Mouse (Mus musculus) embryonic fibroblast, embryonic 13.5 days (primary cell): Measurements from ENCODE around the gene Ifne.

ENCODE experiments used
- CTCF ChIP-seq: IDR thresholded peaks from 2 replicates; pipeline ENCODE4 v1.5.1; 2011; ENCODE audit warnings: mild to moderate bottlenecking, control low read depth, low read length, moderate library complexity, borderline replicate concordance; ENCODE audit not compliant: insufficient read depth
- POLR2A ChIP-seq: IDR thresholded peaks from 2 replicates; pipeline ENCODE4 v1.6.1; 2011; ENCODE audit warnings: low read depth, mild to moderate bottlenecking, control low read depth, low read length, moderate library complexity

GRCm38 (mm10) chr4:88878772-88879171 is 1.2 kb downstream of the Ifne start:
- no peak for TF ChIP-seq CTCF
- TF ChIP-seq POLR2A: no peak
